Mouse (Mus musculus) heart, postnatal 0 days (tissue): ENCODE results near the gene Nrip1.

Source experiments
- CTCF ChIP-seq: IDR thresholded peaks from 2 replicates; pipeline ENCODE4 v1.5.1; 2016; ENCODE audit warnings: antibody characterized with exemption, control low read depth, low read depth
- EP300 ChIP-seq: IDR thresholded peaks from 2 replicates; pipeline ENCODE4 v1.6.1; 2016; ENCODE audit warnings: antibody characterized with exemption, low read depth

- TF ChIP-seq CTCF (no peak), EP300 (no peak)
Observed at GRCm38 (mm10) chr16:76354841-76355240, 18.8 kb downstream of the Nrip1 start.
